Mouse (Mus musculus) C2C12 (cell line): Measurements from ENCODE around the gene Ttll8. TPM values are rescaled to one million over a fixed set of nuclear protein-coding genes. Genes with fewer than 3 reads are reported as not detected.

Experiments
- H3K27me3 ChIP-seq: one replicate; pipeline ENCODE4 v1.6.1; 2011; ENCODE audit not compliant: control insufficient read depth, insufficient read depth, insufficient read length
- H3K36me3 ChIP-seq: one replicate; pipeline ENCODE4 v1.6.1; 2011; ENCODE audit not compliant: control insufficient read depth, insufficient read depth
- H3K4me3 ChIP-seq: one replicate; pipeline ENCODE4 v1.5.1; 2011; ENCODE audit warnings: mild to moderate bottlenecking, control low read depth; ENCODE audit not compliant: poor library complexity, insufficient read depth, severe bottlenecking
- H3K79me2 ChIP-seq: one replicate; pipeline ENCODE4 v1.6.1; 2011; ENCODE audit not compliant: control insufficient read depth, insufficient read depth
- H3K79me3 ChIP-seq: one replicate; pipeline ENCODE4 v1.6.1; 2011; ENCODE audit warnings: low read depth, control low read depth
- H3ac ChIP-seq: one replicate; pipeline ENCODE3; 2011; ENCODE audit warnings: low read depth; ENCODE audit not compliant: control insufficient read depth, insufficient read length
- CEBPB ChIP-seq: IDR thresholded peaks from one replicate; pipeline ENCODE4 v1.6.1; 2011; ENCODE audit warnings: low read depth, mild to moderate bottlenecking, control low read depth, moderate library complexity
- CTCF ChIP-seq: IDR thresholded peaks from one replicate; pipeline ENCODE4 v1.5.1; 2011; ENCODE audit not compliant: control insufficient read depth, insufficient read depth, insufficient read length
- FOSL1 ChIP-seq: IDR thresholded peaks from one replicate; pipeline ENCODE4 v1.8.0; 2011; ENCODE audit warnings: mild to moderate bottlenecking, low read length; ENCODE audit not compliant: poor library complexity, insufficient read depth, severe bottlenecking
- MAX ChIP-seq: IDR thresholded peaks from one replicate; pipeline ENCODE4 v1.6.1; 2011; ENCODE audit warnings: mild to moderate bottlenecking, control low read depth
- MYOD1 ChIP-seq: IDR thresholded peaks from one replicate; pipeline ENCODE4 v1.6.1; 2011; ENCODE audit warnings: low read depth; ENCODE audit not compliant: control insufficient read depth, insufficient read length
- MYOG ChIP-seq: IDR thresholded peaks from one replicate; pipeline ENCODE4 v1.6.1; 2011; ENCODE audit not compliant: control insufficient read depth, insufficient read length; ENCODE audit errors: extremely low read depth
- USF1 ChIP-seq: IDR thresholded peaks from one replicate; pipeline ENCODE4 v1.6.1; 2011; ENCODE audit warnings: low read depth, mild to moderate bottlenecking, control low read depth, moderate library complexity
- polyA plus RNA-seq: library from polyadenylated mRNA; unstranded; fragments of >200 nt; fragmentation: generic; extraction: Trizol; gene quantifications from one replicate; pipeline ENCODE4 v1.2.1, GENCODE M21; 2012; ENCODE audit warnings: missing spikeins

Ttll8 gene
- polyA plus RNA-seq, 1 experiment: not detected

GRCm38 (mm10) chr15:88851076-88851475 is 103.1 kb downstream of the Ttll8 start:
- Histone ChIP-seq H3K79me2 (no peaks in the 10 kb centered on the region), H3K27me3 (no peaks in the 10 kb centered on the region), H3K36me3 (no peaks in the 10 kb centered on the region), H3ac (no peak overlapping the region), H3K79me3 (no peaks in the 10 kb centered on the region), H3K4me3 (no peak overlapping the region)
- TF ChIP-seq FOSL1 (no peak), MYOG (no peak), MYOD1 (no peak), MAX (no peak), CEBPB (no peak), CTCF (no peak), USF1 (no peak)

DNA sequence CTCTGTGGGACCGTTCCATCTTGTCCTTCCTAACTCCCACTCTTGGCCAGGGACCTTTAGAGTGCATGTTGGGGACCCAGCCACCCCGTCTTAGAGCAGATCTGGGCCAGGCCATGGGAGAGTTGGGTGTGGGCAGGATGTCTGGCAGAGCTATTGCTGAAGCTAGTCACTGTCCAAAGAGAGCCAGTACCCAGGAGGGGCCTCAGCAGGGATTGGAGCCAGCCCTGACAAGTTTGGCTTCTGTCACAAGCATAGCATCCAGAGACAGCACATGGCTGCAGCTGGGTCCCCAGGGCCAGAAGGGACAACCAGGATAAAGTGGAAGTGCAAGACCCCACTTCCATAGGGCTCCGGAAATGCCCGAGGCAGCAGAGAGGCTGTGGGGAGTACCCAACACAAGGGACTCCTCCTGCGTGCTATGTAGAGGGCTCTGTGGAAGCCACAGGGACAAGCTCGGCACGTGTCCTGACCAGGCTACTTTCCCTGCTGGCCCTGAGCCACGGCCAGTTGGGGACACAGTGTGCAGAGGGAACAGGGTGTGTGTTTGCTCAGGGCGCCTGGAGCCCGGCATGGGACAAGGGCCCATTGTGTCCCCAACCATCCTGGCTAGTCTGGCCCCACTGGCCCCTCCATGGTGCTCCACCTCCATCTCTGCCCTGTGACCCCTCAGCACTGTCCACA is 103.9 kb downstream of the Ttll8 start:
- H3K79me3 ChIP-seq: no peaks in the 10 kb centered on the region
- no peak overlapping the region for H3K4me3 ChIP-seq
- TF ChIP-seq CTCF (no peak), CEBPB (no peak), FOSL1 (no peak), USF1 (no peak), MYOG (no peak), MAX (no peak), MYOD1 (no peak)
- no peaks in the 10 kb centered on the region for H3K27me3 ChIP-seq
- H3K36me3 ChIP-seq: no peaks in the 10 kb centered on the region
- H3K79me2 ChIP-seq: no peaks in the 10 kb centered on the region
- H3ac ChIP-seq: no peak overlapping the region

DNA sequence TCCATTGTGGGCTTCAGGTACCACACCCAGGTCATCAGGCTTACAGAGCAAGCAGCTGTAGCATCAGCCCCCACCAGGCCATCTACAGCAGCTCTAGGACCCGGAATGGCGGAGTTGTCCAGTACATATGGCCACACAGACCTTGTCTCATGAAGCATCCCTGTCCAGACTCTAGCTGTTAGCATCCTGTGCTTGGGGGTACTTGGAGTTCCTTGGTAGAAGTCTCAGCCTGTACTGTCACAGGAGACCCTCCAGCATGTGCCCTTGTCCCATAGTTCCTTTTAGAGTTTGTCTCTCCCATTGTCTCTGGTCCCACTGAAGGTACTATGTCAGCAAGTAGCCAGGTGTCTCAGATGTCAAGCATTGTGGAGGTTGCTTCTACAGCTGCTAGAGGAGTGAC is 104.6 kb downstream of the Ttll8 start:
- H3ac ChIP-seq: no peak overlapping the region
- no peaks in the 10 kb centered on the region for H3K79me3 ChIP-seq
- no peak overlapping the region for H3K4me3 ChIP-seq
- no peaks in the 10 kb centered on the region for H3K36me3 ChIP-seq
- H3K27me3 ChIP-seq: no peaks in the 10 kb centered on the region
- H3K79me2 ChIP-seq: no peaks in the 10 kb centered on the region
- TF ChIP-seq CTCF: no peak
- no peak for TF ChIP-seq CEBPB
- TF ChIP-seq FOSL1: no peak
- TF ChIP-seq MAX: no peak

DNA sequence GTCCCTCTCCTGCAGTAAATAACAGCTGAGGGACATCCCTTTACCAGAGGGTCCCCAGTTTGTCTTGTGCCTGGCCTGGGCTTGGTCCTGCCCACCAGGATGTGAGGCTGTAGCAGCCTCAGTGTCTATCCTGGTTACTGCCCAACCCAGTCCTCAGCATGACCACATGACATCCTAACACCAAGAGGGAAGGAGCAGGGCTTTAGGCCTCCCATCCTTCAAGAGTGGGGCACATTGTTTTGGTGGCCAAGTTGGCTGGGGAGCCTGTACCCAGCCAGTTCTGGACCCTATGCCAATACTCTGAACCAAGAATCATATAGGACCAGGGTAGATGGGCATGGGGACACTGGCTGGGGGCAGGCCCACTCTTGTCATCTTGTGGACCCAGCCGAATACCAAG is 105.6 kb downstream of the Ttll8 start:
- TF ChIP-seq USF1: no peak
- TF ChIP-seq CEBPB: no peak
- TF ChIP-seq CTCF: no peak
- no peak for TF ChIP-seq MYOD1
- no peak for TF ChIP-seq FOSL1
- no peak for TF ChIP-seq MYOG
- no peak for TF ChIP-seq MAX
- H3K79me2 ChIP-seq: no peaks in the 10 kb centered on the region
- no peaks in the 10 kb centered on the region for H3K79me3 ChIP-seq
- H3K36me3 ChIP-seq: no peaks in the 10 kb centered on the region
- H3K4me3 ChIP-seq: no peak overlapping the region
- no peaks in the 10 kb centered on the region for H3K27me3 ChIP-seq
- no peak overlapping the region for H3ac ChIP-seq

GRCm38 (mm10) chr15:88844966-88845365 is 109.3 kb downstream of the Ttll8 start:
- H3K36me3 ChIP-seq: no peaks in the 10 kb centered on the region
- no peak for TF ChIP-seq FOSL1
- TF ChIP-seq CEBPB: no peak
- no peak for TF ChIP-seq CTCF
- TF ChIP-seq MAX: no peak
- no peak for TF ChIP-seq MYOD1
- TF ChIP-seq MYOG: no peak
- TF ChIP-seq USF1: no peak
- no peaks in the 10 kb centered on the region for H3K79me3 ChIP-seq
- H3ac ChIP-seq: no peak overlapping the region
- H3K79me2 ChIP-seq: no peaks in the 10 kb centered on the region
- no peaks in the 10 kb centered on the region for H3K27me3 ChIP-seq
- no peak overlapping the region for H3K4me3 ChIP-seq
